Mouse (Mus musculus) left cerebral cortex, postnatal 4 days (tissue): Measurements from ENCODE around the gene Cdk5r2. TPM values are rescaled to one million over a fixed set of nuclear protein-coding genes. Genes with fewer than 3 reads are reported as not detected.
A peak's percentile ranks its signal among the peaks of the same experiment; 100 is the strongest.

Source experiments
- DNase-seq: peaks from one replicate; pipeline ENCODE4 v3.0.0-alpha.2; 2022
- intact Hi-C: fragments of 180-260 bp; cut with DNase I; formaldehyde crosslinking; loops from one replicate; pipeline ENCODE4 v1.15.1; 2025
- microRNA-seq: library from miRNA; unstranded; fragments of <30 nt; microRNA quantifications from one replicate; pipeline ENCODE4 v1.2.0, GENCODE M21; 2022
- total RNA-seq, 2 experiments: library from RNA; stranded (reverse); gene quantifications; 2 replicates each; pipeline ENCODE4 v1.2.3; 2021

Cdk5r2 gene
- total RNA-seq, 2 experiments from 2014 or later, result 227 to 230 TPM

DNA sequence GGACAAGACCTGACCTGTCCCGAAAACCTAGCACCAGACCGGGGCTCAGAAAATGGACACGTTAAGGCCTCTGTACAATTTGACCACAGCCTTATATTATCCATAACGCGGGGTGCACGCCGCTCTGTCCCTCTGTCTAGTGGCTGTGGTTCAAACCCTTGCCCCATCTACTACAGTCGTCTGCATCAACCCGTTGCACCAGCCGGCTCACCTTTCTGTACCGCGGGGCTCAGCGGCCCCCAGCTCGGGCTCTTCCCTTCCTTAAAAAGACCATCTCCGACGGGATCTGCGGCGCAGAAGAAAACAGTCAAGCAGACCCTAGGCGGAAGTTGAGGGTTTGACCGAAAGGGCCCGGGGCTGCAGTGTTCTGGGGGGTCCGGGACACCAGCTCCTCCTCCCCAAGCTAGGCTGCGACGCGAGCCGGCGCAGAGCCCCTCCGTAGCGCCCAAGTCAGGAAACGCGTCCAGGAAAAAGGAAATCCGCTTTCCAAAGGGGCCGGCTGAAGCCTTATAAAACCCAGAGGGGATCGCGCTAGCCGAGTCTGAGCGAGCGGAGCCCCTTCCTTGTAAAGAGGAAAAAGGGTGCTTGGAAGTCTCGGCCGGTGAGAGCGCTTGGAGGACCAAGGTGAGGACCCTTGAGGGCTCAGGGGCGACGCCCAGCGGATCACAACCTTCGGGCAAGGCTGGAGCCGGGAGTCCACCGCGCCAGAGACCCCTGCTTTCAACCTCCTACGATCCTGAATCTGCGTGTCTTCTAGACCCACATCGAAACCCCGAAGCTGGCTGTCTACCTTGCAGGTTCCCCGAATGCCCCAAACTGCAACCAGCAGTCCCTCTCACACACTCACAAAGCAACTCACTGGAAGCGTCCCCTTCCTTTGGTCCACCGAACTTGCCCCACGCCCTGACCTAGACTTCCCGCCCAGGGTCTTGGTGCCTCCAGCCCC is 29.7 kb downstream of the Cdk5r2 start:
- intact Hi-C loops, result no loop called here
- no peak for DNase-seq

DNA sequence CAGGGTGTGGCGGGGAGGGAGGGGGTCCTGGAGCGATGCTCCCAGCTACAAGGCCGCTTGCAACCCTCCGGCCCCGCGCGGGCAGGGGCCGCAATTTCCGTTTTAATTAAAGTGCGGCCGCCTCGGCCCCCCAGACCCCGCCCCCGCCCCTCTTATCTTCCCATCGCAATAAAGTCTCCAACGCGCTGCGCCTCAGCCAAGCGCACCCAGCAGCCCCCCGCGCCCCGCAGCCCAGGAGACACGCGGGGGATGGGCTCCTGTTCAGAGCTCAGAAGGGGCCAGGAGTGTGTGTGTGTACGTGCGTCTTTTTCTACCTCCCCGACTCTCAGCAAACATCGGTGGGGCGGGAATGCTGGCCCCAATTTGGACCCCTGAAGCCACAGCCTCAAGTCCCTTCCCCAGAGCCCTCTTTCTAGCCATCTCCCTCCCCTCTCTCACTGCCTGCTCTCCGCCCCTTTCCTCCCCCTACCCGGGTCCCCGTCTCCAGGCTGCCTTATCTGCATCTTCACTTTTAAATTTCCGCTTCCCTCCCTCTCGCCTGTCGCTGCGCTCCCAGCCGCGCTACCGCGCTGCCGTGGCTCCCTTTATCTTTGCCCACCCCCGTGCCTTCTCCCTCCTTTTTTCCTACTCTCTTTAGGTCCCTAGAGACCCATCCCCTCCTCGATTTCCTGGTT is 30.8 kb downstream of the Cdk5r2 start, which contains the start of gene Fev:
Gene Fev (minus strand): TSS at position 51 of the 674 bp plus-strand sequence.
- intact Hi-C loops, result no loop called here
- DNase-seq, result no peak

DNA sequence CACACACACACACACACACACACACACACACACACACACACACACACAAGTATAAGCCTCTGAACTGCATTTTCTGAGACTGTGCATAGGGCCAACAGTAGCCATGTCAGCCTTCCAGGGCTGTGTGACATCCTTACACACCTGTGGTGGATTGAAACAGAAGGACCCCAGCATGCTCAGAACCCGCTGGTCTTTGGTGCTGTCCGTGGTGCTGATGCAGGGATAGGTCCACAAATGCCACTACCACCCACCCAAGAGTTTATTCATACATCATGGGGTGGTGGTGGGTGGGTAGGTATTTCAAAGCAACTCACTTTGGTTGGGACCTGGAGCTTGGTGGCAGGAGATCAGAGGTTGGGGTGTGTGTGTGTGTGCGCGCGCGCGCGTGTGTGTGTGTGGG is 36.8 kb downstream of the Cdk5r2 start:
- intact Hi-C loops, result loop anchor here (5.0 kb wide), 1 partner anchor 126 kb away; no protein-coding TSS in a partner anchor
- DNase-seq, result no peak

DNA sequence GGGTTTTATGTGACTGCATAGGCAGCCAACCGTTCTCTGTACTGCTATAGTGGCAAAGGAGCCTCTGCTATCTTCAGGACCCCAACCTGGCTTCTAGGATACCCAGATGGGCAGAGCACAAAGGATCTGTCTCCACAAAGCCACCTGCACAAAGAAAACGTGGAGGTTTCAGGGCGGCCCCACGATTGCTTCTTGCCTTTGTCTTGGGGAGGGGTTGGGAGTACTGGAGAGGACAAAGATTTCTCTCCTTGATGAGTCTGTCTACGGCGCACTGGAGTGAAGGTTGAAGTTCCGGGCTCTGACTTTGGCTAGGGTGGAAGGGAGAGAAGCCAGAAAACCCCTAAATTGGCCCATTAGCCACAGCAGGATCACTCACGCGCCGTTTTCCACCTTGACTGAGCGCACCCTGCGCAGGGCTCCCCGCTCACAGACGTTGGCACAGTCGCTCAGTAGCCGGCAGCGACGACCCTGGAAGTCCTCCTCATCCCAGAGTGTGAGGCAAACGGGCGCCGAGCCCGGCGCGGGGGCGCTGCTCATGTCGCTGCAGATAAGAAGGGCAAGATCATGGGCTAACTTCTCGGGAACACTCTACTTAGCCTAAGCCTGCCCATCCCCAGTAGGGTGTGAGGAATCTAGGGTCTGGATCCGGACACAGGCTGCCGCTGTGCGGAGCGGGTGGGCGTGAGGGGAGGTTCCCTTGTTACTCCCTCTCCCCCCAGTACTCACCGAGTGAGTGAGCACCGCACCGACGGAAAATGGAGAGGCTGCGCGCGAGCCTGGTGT is 37.8 kb downstream of the Cdk5r2 start:
- intact Hi-C loops, result loop anchor here (5.0 kb wide), 1 partner anchor 125 kb away; no protein-coding TSS in a partner anchor
- DNase-seq, result no peak

DNA sequence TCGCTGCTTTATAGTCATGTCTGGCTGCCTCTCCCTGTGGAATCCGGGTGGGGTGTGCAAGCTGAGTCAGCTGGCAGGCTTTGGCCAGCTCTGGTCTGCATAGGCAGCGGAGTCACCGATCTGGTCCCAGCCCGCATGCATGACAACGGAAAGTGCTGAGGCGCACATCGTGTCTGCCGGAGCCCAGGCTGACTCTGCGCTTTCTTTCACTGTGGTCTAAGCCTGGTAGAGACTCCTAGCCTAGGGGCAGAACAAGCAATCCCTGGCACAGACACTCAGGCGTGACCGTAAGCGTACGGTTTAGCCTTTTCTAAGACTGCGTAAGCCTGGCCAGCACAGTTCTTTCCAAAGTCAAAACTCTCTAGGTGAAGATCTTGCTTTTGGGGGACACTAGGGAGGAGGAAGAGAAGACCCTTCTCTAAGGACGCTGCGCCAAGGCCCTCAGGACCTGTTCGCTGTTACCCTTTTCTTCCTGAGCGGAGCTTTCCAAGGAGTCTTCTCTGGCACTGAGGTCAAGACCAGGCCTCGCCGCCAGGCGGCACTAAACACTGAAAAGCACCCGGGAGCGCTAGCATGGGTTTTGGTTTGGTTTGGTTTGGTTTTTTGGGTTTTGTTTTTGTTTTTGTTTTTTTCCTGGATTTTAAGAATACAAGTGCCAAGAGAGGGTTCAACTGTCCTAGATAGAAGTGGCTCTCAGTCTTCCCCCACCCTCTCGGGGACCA is 38.6 kb downstream of the Cdk5r2 start, which contains the start of gene Cryba2:
Gene Cryba2 (minus strand): TSS at position 10 of the 722 bp plus-strand sequence.
- intact Hi-C loops, result loop anchor here (5.0 kb wide), 1 partner anchor 124 kb away; no protein-coding TSS in a partner anchor
- DNase-seq, result peak; percentile 74

DNA sequence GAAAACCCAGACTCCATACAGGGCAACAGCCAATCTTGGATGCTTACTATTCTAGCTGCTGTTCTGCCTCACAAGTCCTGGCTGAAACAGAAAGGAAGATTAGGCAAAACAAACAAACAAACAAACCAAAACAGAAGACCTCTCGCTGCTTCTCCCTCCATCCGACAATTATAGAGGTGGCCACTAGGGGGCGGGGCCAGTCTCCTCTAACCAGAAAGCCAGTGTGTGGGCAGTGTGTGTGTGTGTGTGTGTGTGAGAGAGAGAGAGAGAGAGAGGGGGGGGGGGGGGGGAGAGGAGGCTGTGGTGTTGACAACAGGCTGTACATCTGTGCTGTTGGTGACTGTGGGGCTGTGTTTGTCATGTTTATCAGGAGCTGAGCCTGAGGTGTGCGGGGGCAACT is 40.2 kb downstream of the Cdk5r2 start:
- peak; percentile 76 for DNase-seq
- intact Hi-C loops, result loop anchor here (5.0 kb wide), 1 partner anchor 122 kb away; no protein-coding TSS in a partner anchor

DNA sequence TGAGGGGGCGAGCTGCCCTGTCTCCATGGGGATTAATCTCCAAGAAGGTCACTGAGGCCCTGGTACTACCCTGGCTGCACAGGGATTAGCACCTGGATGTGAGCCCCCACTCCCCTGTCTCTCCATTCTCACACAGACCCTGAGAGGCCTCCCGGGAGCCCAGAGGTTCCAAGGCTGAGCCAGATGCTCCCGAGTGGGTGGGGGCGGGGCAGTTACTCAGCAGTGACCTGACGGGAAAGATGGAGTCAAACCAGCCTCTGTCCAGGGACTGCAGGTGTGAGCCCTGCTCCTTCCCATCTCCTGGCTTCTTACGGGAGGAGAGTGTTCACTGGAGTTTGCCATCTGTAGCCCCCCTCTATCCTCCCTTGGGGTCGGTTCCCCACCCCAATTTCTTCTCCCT is 43.2 kb downstream of the Cdk5r2 start:
- DNase-seq, result no peak
- intact Hi-C loops, result no loop called here

DNA sequence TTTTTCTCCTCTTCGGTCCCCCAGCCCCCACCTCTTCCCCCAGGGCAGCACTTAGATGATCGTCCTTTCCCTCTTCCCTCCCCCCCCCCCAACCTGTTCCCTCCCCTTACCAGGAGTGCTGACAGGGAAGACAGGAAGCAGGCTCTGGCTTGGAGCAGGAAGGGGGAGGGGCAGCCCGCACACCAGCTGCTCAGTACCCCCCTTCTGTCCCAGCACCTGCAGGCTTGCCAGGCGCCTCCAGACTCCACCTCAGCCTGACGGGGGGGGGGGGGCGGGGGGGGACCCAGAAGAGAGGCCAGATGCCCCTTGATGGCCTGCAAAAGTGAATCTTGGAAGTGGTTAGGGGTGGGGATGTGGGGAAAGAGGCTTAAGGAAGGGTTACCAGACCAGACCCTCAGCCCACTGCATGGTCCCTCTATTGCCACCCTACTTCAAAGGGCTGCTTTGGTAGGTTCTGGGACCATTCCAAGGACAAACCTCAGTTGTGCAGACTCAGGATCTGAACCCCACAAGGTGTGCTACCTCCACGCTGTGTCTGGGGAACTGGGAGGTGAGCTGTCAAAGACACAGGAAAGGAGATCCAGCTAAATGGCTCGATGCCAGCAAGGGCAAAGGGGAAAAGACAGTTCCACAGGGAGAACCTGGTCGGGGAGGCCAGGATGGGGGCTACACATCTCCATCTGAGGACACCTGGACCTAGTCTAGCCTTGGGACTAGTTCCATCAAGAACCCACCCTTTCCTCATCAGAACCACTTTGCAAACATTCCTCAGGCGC is 44.1 kb downstream of the Cdk5r2 start:
- DNase-seq, result no peak
- intact Hi-C loops, result no loop called here

DNA sequence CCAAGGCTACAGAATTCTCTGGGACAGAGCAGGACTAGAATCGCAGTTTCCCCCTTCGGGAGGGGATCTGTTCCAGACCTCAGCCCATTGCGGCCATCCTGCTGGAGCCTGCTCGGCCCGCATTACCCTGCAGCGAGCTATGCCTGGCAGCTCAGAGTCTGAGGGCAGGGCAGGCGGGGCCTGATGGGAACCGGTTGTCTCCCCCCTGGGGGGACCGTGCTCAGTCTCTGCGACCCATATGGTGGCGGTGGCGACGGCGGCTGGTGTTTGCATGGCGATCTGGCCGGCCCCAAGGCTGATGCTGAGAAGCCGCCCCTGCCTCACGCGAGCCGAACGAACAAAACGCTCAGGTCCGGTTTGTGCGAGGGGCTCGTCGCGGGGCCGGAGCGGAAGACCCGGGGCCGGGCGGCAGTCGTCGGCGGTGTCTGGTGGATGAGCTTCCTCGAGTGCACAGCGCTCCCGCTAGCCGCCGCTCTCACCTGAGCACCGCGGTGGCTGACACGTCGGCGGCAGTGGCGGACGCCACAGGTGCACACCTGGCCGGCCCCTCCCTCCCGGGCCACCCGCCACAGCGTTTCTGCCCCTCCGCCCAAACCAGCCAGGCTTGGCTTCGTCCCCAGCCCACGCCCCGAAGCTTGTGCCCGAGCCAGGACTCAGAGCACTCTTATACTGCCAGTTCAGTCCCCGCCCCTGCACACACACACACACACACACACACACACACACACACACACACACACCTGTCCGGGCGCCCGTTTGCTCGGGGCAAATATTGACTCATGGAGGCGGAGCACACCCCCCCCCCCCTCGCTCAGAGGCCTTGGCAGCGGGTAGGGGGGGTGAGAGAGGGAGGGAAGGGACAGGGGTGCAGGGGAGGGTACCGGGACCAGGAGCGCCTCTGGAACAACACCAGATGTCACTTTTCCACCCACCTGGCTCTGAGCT is 45.9 kb downstream of the Cdk5r2 start:
- intact Hi-C loops, result no loop called here
- peak; percentile 69 for DNase-seq

DNA sequence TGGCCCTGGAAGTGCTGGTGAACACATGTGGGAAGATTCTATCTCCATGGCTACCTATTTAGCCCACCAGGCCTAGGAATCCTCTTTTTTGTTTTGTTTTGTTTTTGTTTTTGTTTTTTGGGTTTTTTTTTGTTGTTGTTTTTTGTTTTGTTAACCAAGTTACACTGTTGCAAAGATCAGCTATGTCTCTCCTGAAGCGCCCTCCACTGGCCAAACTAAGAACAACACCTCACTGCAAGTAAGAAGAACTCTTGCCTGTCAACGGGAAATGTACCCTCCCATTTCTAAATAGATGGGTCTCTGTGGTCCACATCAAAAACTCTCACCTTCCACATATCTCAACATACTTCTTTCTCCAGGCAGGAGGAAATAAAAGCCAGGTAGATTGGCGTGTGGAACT is 47.0 kb downstream of the Cdk5r2 start:
- intact Hi-C loops, result no loop called here
- peak; percentile 73 for DNase-seq

DNA sequence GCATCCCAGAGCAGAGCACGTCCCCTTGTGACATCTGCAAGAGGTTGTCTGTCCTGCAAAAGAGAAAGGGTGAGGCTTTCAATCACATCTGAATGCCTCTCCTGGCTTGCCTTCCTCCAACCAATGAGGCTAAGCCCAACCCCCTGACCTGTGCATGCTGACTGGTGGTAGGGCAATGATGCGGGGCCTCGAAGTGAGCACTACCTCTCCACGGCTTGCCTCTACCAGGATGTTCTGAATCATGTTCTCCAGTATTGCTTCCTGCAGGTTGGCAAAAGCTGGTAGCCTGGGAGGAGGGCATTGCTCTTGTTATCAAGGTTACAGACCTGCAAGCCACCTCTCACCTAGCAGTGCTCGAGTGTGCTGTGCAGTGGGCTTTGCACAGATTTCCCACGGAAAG is 47.5 kb downstream of the Cdk5r2 start:
- no peak for DNase-seq
- intact Hi-C loops, result no loop called here

Small RNA genes lying within 50 kb of the gene (microRNA-seq; reads per million reads assigned to microRNA genes)
- gene Mir375, result 315 reads per million, percentile 63 among the genes with 10 or more reads in this experiment

Other genes starting within 250 kb of the Cdk5r2 start
- 10 to 100 TPM; 37.3 to 42.6 TPM for gene Ttll4, start 193.2 kb upstream of the Cdk5r2 start, total RNA-seq
- gene Cyp27a1, start 141.4 kb upstream of the Cdk5r2 start, total RNA-seq, result under 1 TPM; 0.70 TPM
- gene Prkag3, start 105.7 kb upstream of the Cdk5r2 start, total RNA-seq, result not detected
- gene Wnt6, start 83.0 kb upstream of the Cdk5r2 start, total RNA-seq, result 1 to 10 TPM; 3.5 to 5.1 TPM
- gene Wnt10a, start 63.4 kb upstream of the Cdk5r2 start, total RNA-seq, result under 1 TPM in 1 of 2 experiments, not detected in 1; 0.38 TPM
- gene Fev, start 30.5 kb downstream of the Cdk5r2 start, total RNA-seq, result not detected
- not detected for gene Cryba2, start 38.2 kb downstream of the Cdk5r2 start, total RNA-seq
- 1 to 10 TPM; 1.5 to 1.8 TPM for gene Cfap65, start 80.7 kb downstream of the Cdk5r2 start, total RNA-seq
- gene Ihh, start 96.7 kb downstream of the Cdk5r2 start, total RNA-seq, result under 1 TPM; 0.28 to 0.40 TPM